Mouse (Mus musculus) embryonic fibroblast, embryonic 13.5 days (primary cell): ENCODE measurements around the gene Akap17b. TPM values are rescaled to one million over a fixed set of nuclear protein-coding genes. Genes with fewer than 3 reads are reported as not detected.
A peak's percentile ranks its signal among the peaks of the same experiment; 100 is the strongest.

Source experiments
- H3K27ac ChIP-seq: 2 replicates; pipeline ENCODE4 v1.5.1; 2012; ENCODE audit warnings: low read length, control low read depth, inconsistent platforms; ENCODE audit not compliant: insufficient read depth
- H3K4me1 ChIP-seq: 2 replicates; pipeline ENCODE4 v1.6.1; 2011; ENCODE audit warnings: low read length; ENCODE audit not compliant: control insufficient read depth, insufficient read depth
- H3K4me3 ChIP-seq: 2 replicates; pipeline ENCODE4 v1.5.1; 2011; ENCODE audit warnings: mild to moderate bottlenecking, control low read depth, low read length; ENCODE audit not compliant: insufficient read depth
- CTCF ChIP-seq: IDR thresholded peaks from 2 replicates; pipeline ENCODE4 v1.5.1; 2011; ENCODE audit warnings: mild to moderate bottlenecking, control low read depth, low read length, moderate library complexity, borderline replicate concordance; ENCODE audit not compliant: insufficient read depth
- POLR2A ChIP-seq: IDR thresholded peaks from 2 replicates; pipeline ENCODE4 v1.6.1; 2011; ENCODE audit warnings: low read depth, mild to moderate bottlenecking, control low read depth, low read length, moderate library complexity
- polyA plus RNA-seq: library from polyadenylated mRNA; stranded (reverse); fragments of >200 nt; gene quantifications from 2 replicates; pipeline ENCODE4 v1.2.4, GENCODE M21; 2011; ENCODE audit warnings: low read depth; ENCODE audit not compliant: missing spikeins, insufficient read length

Akap17b gene
- polyA plus RNA-seq, 1 experiment: 3.9 TPM

- no peak for TF ChIP-seq CTCF
- TF ChIP-seq POLR2A: no peak
- Histone ChIP-seq H3K4me3 (no peak overlapping the region), H3K27ac (no peak overlapping the region), H3K4me1 (no peaks in the 10 kb centered on the region)
These were observed 54.9 kb downstream of the Akap17b start for GRCm38 (mm10) chrX:36590266-36590665.

- no peak overlapping the region for H3K4me3 ChIP-seq
- TF ChIP-seq POLR2A: no peak
- no peak for TF ChIP-seq CTCF
- no peaks in the 10 kb centered on the region for H3K4me1 ChIP-seq
- H3K27ac ChIP-seq: no peak overlapping the region
These were observed 57.6 kb downstream of the Akap17b start for GRCm38 (mm10) chrX:36587304-36588209.

DNA sequence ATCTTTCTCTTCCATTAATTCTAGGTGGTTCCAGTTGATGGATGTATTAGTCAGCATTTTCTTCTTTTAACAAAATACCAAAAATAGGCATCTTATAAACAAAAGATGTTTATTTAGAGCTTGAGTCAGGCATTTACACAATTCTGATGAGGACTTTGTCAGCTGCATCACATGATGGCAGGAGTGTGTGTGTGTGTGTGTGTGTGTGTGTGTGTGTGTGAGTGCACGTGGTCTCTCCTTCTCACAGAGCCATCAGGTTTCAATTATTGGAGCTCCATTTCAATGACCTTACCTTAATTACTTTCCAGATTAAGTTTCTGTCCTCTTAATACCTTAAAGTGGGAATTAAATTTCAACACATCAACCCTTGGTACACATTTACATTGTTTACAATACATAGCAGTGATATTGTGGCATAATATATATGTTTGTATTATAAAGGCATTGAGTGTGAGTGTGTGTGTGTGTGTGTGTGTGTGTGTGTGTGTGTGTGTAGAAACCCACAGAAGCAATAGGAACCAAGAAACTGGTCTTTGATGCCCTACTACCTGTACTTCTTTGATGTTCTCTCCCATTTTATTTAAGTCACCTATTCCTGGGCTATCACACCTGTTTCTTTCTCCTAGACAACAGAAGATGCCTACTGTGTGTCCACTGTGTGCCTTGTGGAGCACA is 58.4 kb downstream of the Akap17b start:
- no peak for TF ChIP-seq POLR2A
- TF ChIP-seq CTCF: no peak
- Histone ChIP-seq H3K27ac (no peak overlapping the region), H3K4me3 (no peak overlapping the region), H3K4me1 (no peaks in the 10 kb centered on the region)

GRCm38 (mm10) chrX:36562079-36562478 is 83.1 kb downstream of the Akap17b start:
- TF ChIP-seq CTCF (no peak), POLR2A (no peak)
- no peak overlapping the region for H3K4me3 ChIP-seq
- H3K27ac ChIP-seq: no peak overlapping the region
- no peaks in the 10 kb centered on the region for H3K4me1 ChIP-seq

DNA sequence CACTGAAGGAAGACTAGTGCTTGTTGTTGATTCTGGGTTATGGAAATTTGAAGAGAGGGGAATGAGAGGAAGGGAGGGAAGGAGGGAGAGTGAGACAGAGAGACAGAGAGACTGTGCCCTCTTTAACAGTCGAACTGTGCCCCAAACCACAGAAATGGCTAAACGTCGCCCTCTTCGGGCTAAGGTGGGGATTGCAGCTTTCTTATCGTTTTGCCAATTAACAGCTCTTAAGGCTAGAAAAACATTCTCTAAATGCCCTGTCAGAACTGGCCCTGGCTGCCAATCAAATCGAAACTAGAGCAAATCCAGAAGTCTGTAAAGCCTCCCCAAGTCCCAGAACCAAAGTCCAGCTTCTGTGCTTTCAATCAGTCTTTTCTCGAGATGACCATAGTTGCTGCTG is 83.5 kb downstream of the Akap17b start:
- Histone ChIP-seq H3K4me1 (no peaks in the 10 kb centered on the region), H3K27ac (no peak overlapping the region), H3K4me3 (no peak overlapping the region)
- no peak for TF ChIP-seq POLR2A
- TF ChIP-seq CTCF: 0 out of 2 replicates have a peak, but pooled peaks have one; percentile 30

DNA sequence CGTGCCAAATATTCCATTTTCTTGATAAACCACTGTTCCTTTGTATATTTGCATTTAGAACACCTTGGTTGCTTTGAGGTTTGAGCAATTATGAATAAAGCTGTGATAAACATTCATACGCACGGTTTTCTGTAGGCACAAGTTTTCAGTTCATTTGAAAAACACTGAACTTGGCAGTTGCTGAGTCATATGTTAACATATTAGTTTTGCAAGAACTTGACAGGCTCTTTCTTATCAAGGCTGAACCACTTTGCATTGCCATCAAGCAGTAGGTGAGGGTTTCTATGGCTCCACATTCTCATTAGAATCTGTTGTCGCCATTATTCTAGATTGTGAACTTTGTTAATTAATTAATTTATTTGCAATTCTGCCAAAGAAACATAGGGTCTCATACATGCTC is 85.0 kb downstream of the Akap17b start:
- no peak overlapping the region for H3K4me3 ChIP-seq
- no peak overlapping the region for H3K27ac ChIP-seq
- TF ChIP-seq CTCF (no peak), POLR2A (no peak)
- no peaks in the 10 kb centered on the region for H3K4me1 ChIP-seq

Other genes starting within 250 kb of the Akap17b start
- gene Gm6268, start 244.1 kb downstream of the Akap17b start, polyA plus RNA-seq: not detected in 2 replicates
- gene Gm14569, start 153.6 kb downstream of the Akap17b start, polyA plus RNA-seq: not detected in 2 replicates
- gene Pgrmc1, start 47.2 kb downstream of the Akap17b start, polyA plus RNA-seq: 200 and 205 TPM in 2 replicates
- gene Slc25a43, start 98.3 kb upstream of the Akap17b start, polyA plus RNA-seq: 2.6 and 6.8 TPM in 2 replicates
- 488 and 502 TPM in 2 replicates for gene Slc25a5, start 150.3 kb upstream of the Akap17b start, polyA plus RNA-seq
- gene Ube2a, start 228.5 kb upstream of the Akap17b start, polyA plus RNA-seq: 60.2 and 65.7 TPM in 2 replicates
- gene C330007P06Rik, start 228.7 kb upstream of the Akap17b start, polyA plus RNA-seq: 43.8 and 52.9 TPM in 2 replicates